Mouse (Mus musculus): Measurements from ENCODE around the gene Rhof. TPM values are rescaled to one million over a fixed set of nuclear protein-coding genes. Genes with fewer than 3 reads are reported as not detected.

Rhof gene
- polyA plus RNA-seq, 2 experiments: 1.8 to 2.5 TPM

DNA sequence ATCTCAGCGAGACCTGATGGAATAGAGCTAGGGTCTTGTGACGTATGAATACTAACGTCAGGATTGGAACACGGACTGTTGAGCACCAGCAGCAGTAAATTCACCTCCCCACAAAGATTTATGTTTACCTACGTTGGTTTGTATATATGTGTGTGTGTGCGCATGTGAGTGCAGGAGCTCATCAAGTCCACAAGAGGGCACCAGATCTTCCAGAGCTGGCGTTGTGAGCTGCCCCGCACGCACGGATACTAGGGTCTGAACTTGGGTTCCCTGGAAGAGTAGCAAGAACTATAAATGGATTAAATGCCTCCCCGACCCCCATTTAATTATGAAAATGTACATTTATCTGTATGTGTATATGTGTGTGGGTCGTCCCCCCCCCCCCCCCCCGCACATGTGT, 52.0 kb downstream of the Rhof start:
- ATAC-seq (ENCODE audit: insufficient read depth): no peak
- TF ChIP-seq CTCF (IDR thresholded peaks at IDR 0.05; ENCODE audit: low read depth) (peak; percentile 59), EP300 (IDR thresholded peaks at IDR 0.05; ENCODE audit: low read depth) (no peak)
- no peak overlapping the region for H3K4me3 ChIP-seq (ENCODE audit: insufficient read depth in 1 of 2, low read depth in 2 of 2, low read length in 2 of 2)
- peaks cover 10% of the 10 kb centered on the region for H3K36me3 ChIP-seq (replicated peaks; ENCODE audit: control insufficient read depth, insufficient read depth, low read depth)
- 95% methylated on average over 12 of the region's 13 CpGs for WGBS (ENCODE audit: insufficient replicate concordance)
- H3K9me3 ChIP-seq (ENCODE audit: control insufficient read depth, low read length): peaks cover 2% of the 10 kb centered on the region; the same call in 1 of the 2 replicates
- H3K27ac ChIP-seq: no peak overlapping the region
- no peak overlapping the region for H3K9ac ChIP-seq (replicated peaks)
- no peak for DNase-seq (ENCODE audit: low read depth in 3 of 3, low spot score in 3 of 3)
- H3K4me2 ChIP-seq (ENCODE audit: low read depth): no peak overlapping the region
- peaks cover 18 to 30% of the 10 kb centered on the region in 2 experiments for H3K4me1 ChIP-seq (replicated peaks; ENCODE audit: control insufficient read depth in 2 of 2, insufficient read depth in 2 of 2, low read length in 1 of 2)
- H3K27me3 ChIP-seq (ENCODE audit: control insufficient read depth, insufficient read depth, low read length): no peaks in the 10 kb centered on the region

DNA sequence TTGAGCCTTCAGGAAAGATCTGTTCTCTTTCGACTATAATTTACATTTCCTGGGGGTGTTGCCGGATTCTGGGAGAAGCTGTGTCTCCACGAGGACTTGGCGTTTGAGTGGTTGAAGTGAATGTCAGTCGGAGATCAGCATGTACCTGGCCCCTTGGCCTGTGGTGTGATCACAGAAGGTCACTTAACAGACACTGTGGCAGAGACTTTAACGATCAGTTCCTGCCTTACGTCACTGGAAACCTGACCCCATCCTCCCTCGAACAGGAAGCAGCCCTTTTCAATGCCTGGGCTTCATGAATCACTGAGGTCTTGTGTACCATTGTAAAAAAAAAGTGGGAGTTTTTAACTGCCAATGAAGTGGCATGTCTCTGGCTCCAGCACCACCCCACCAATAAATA, 52.5 kb downstream of the Rhof start:
- ATAC-seq (ENCODE audit: insufficient read depth) (no peak), DNase-seq (ENCODE audit: low read depth in 3 of 3, low spot score in 3 of 3) (no peak)
- no peak overlapping the region for H3K4me3 ChIP-seq (ENCODE audit: insufficient read depth in 1 of 2, low read depth in 2 of 2, low read length in 2 of 2)
- no peak overlapping the region for H3K9ac ChIP-seq (replicated peaks)
- H3K4me2 ChIP-seq (ENCODE audit: low read depth): no peak overlapping the region
- H3K9me3 ChIP-seq (ENCODE audit: control insufficient read depth, low read length): peaks cover 2% of the 10 kb centered on the region; the same call in 1 of the 2 replicates
- peaks cover 23 to 34% of the 10 kb centered on the region in 2 experiments for H3K4me1 ChIP-seq (replicated peaks; ENCODE audit: control insufficient read depth in 2 of 2, insufficient read depth in 2 of 2, low read length in 1 of 2)
- H3K27me3 ChIP-seq (ENCODE audit: control insufficient read depth, insufficient read depth, low read length): no peaks in the 10 kb centered on the region
- TF ChIP-seq EP300 (IDR thresholded peaks at IDR 0.05; ENCODE audit: low read depth) (no peak), CTCF (IDR thresholded peaks at IDR 0.05; ENCODE audit: low read depth) (no peak)
- WGBS (ENCODE audit: insufficient replicate concordance): 38% methylated on average over 8 of the region's 8 CpGs
- no peak overlapping the region for H3K27ac ChIP-seq
- H3K36me3 ChIP-seq (replicated peaks; ENCODE audit: control insufficient read depth, insufficient read depth, low read depth): peaks cover 10% of the 10 kb centered on the region

- no peaks in the 10 kb centered on the region for H3K27me3 ChIP-seq (ENCODE audit: control insufficient read depth, insufficient read depth, low read length)
- no peak for ATAC-seq (ENCODE audit: insufficient read depth)
- H3K36me3 ChIP-seq (replicated peaks; ENCODE audit: control insufficient read depth, insufficient read depth, low read depth): peaks cover 10% of the 10 kb centered on the region
- peak overlapping the region; percentile 85 for H3K4me2 ChIP-seq (ENCODE audit: low read depth)
- no peak overlapping the region for H3K27ac ChIP-seq
- H3K9ac ChIP-seq (replicated peaks): no peak overlapping the region
- peaks cover 2% of the 10 kb centered on the region; the same call in 1 of the 2 replicates for H3K9me3 ChIP-seq (ENCODE audit: control insufficient read depth, low read length)
- WGBS (ENCODE audit: insufficient replicate concordance): 35% methylated on average over 1 of the region's 1 CpGs
- H3K4me1 ChIP-seq (replicated peaks; ENCODE audit: control insufficient read depth in 2 of 2, insufficient read depth in 2 of 2, low read length in 1 of 2): peaks cover 26 to 33% of the 10 kb centered on the region in 2 experiments
- no peak for DNase-seq (ENCODE audit: low read depth in 3 of 3, low spot score in 3 of 3)
- TF ChIP-seq EP300 (IDR thresholded peaks at IDR 0.05; ENCODE audit: low read depth) (no peak), CTCF (IDR thresholded peaks at IDR 0.05; ENCODE audit: low read depth) (no peak)
- H3K4me3 ChIP-seq (ENCODE audit: insufficient read depth in 1 of 2, low read depth in 2 of 2, low read length in 2 of 2): no peak overlapping the region
These were observed 52.9 kb downstream of the Rhof start for GRCm38 (mm10) chr5:123079568-123079967.

- DNase-seq (ENCODE audit: low read depth in 3 of 3, low spot score in 3 of 3) (peak; percentile 50 to 66 (median 59)), ATAC-seq (ENCODE audit: insufficient read depth) (peak; percentile 79)
- peak overlapping the region; percentile 72 to 85 for H3K4me3 ChIP-seq (ENCODE audit: insufficient read depth in 1 of 2, low read depth in 2 of 2, low read length in 2 of 2)
- under 1% methylated on average over 35 of the region's 35 CpGs for WGBS (ENCODE audit: insufficient replicate concordance)
- peaks cover 23 to 24% of the 10 kb centered on the region in 2 experiments for H3K4me1 ChIP-seq (replicated peaks; ENCODE audit: control insufficient read depth in 2 of 2, insufficient read depth in 2 of 2, low read length in 1 of 2)
- TF ChIP-seq EP300 (IDR thresholded peaks at IDR 0.05; ENCODE audit: low read depth) (peak; percentile 72), CTCF (IDR thresholded peaks at IDR 0.05; ENCODE audit: low read depth) (no peak)
- H3K9me3 ChIP-seq (ENCODE audit: control insufficient read depth, low read length): peaks cover 2% of the 10 kb centered on the region; the same call in 1 of the 2 replicates
- peak overlapping the region; percentile 85 for H3K4me2 ChIP-seq (ENCODE audit: low read depth)
- peak overlapping the region; percentile 95 for H3K9ac ChIP-seq (replicated peaks)
- peaks cover 10% of the 10 kb centered on the region for H3K36me3 ChIP-seq (replicated peaks; ENCODE audit: control insufficient read depth, insufficient read depth, low read depth)
- H3K27me3 ChIP-seq (ENCODE audit: control insufficient read depth, insufficient read depth, low read length): no peaks in the 10 kb centered on the region
- H3K27ac ChIP-seq: peak overlapping the region; percentile 94
These were observed 55.8 kb downstream of the Rhof start for GRCm38 (mm10) chr5:123076419-123077281.
